Mouse (Mus musculus): ENCODE data around the gene Cab39. TPM values are rescaled to one million over a fixed set of nuclear protein-coding genes. Genes with fewer than 3 reads are reported as not detected.
A peak's percentile ranks its signal among the peaks of the same experiment; 100 is the strongest.

Gene Cab39
- polyA plus RNA-seq, 1 experiment from 2014 or later, result 42.3 TPM

GRCm38 (mm10) chr1:85898761-85899387 lies 105.6 kb downstream of the Cab39 start:
- Histone ChIP-seq H3K4me1 (ENCODE audit: control insufficient read depth, insufficient read depth, low read depth, low read length) (peaks cover 73% of the 10 kb centered on the region), H3K9me3 (ENCODE audit: control insufficient read depth, low read length) (no peaks in the 10 kb centered on the region), H3K27me3 (replicated peaks; ENCODE audit: control insufficient read depth, insufficient read depth, low read length) (no peaks in the 10 kb centered on the region), H3K9ac (ENCODE audit: low read depth, low read length) (peak overlapping the region; percentile 20), H3K27ac (ENCODE audit: low read depth, low read length) (peak overlapping the region; percentile 76), H3K4me2 (ENCODE audit: low read length) (peak overlapping the region; percentile 75), H3K36me3 (ENCODE audit: control insufficient read depth, insufficient read depth, low read length) (peaks cover 4% of the 10 kb centered on the region), H3K4me3 (ENCODE audit: low read length) (0 out of 2 replicates have a peak overlapping the region, but pooled peaks have one; percentile 14)
- WGBS, result 17% methylated on average over 12 of the region's 12 CpGs
- no peak for ATAC-seq

GRCm38 (mm10) chr1:85899388-85899761 lies 106.1 kb downstream of the Cab39 start:
- ATAC-seq, result no peak
- peak overlapping the region; percentile 2; the same call in 1 of the 2 replicates for H3K9ac ChIP-seq (ENCODE audit: low read depth, low read length)
- no peak overlapping the region for H3K4me3 ChIP-seq (ENCODE audit: low read length)

DNA sequence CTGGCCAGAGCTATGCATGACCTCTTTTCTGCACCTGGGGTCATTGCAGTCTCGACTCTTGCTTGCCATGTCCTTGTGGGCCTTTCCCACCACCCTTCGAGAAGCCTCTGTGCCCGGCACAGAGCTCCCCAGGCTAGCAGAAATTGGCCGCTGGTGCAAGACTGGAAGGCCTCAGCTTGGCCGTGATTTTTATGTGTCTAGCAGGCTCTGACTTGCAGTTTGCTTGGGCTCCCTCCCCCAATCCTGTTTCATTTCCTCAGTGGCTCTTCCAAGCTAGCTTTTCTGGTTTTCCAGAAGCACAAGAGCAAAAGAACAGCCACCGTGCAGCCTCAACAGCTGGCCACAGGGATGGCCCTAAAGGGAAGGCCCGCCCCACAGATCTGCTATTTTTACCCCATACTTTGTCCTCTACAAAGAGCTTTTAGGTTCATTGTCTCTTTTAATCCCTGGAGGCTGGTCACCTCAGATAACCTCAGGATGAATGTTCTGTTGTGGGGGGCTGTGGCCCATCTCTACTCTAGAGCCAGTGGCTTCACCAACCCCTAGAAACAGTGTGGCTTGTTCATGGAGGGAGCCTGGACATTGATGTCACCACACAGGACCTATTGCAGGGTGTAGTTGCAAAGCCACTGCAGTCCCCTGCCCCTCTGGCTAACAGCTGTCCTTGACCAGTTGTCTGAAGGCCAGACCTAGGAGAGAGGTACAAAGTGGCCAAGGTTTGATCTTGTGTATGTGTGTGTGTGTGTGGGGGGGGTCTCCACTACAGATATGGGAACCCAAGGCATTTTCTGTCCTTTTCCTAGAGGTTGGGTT lies 107.5 kb downstream of the Cab39 start:
- no peak for ATAC-seq
- peaks cover 11% of the 10 kb centered on the region for H3K36me3 ChIP-seq (ENCODE audit: control insufficient read depth, insufficient read depth, low read length)
- no peaks in the 10 kb centered on the region for H3K27me3 ChIP-seq (replicated peaks; ENCODE audit: control insufficient read depth, insufficient read depth, low read length)
- no peak overlapping the region for H3K4me3 ChIP-seq (ENCODE audit: low read length)
- H3K4me1 ChIP-seq (ENCODE audit: control insufficient read depth, insufficient read depth, low read depth, low read length), result peaks cover 69% of the 10 kb centered on the region
- whole genome bisulfite sequencing, result 69% methylated on average over 7 of the region's 7 CpGs
- H3K27ac ChIP-seq (ENCODE audit: low read depth, low read length), result peak overlapping the region; percentile 49; the same call in 1 of the 2 replicates
- no peak overlapping the region for H3K9ac ChIP-seq (ENCODE audit: low read depth, low read length)
- H3K4me2 ChIP-seq (ENCODE audit: low read length), result peak overlapping the region; percentile 7; the same call in 1 of the 2 replicates
- H3K9me3 ChIP-seq (ENCODE audit: control insufficient read depth, low read length), result no peaks in the 10 kb centered on the region

More at GRCm38 (mm10) chr1:85899388-85899761, 106.1 kb downstream of the Cab39 start:
- Histone ChIP-seq H3K27me3 (replicated peaks; ENCODE audit: control insufficient read depth, insufficient read depth, low read length) (no peaks in the 10 kb centered on the region), H3K4me1 (ENCODE audit: control insufficient read depth, insufficient read depth, low read depth, low read length) (peaks cover 71% of the 10 kb centered on the region), H3K36me3 (ENCODE audit: control insufficient read depth, insufficient read depth, low read length) (peaks cover 7% of the 10 kb centered on the region), H3K4me2 (ENCODE audit: low read length) (peak overlapping the region; percentile 75), H3K27ac (ENCODE audit: low read depth, low read length) (peak overlapping the region; percentile 76), H3K9me3 (ENCODE audit: control insufficient read depth, low read length) (no peaks in the 10 kb centered on the region)

Small RNAs within 50 kb of the gene (microRNA-seq; reads per million reads assigned to microRNA genes)
- gene Gm25472 (not detected), gene Mir8096 (not detected)

Other genes starting within 250 kb of the Cab39 start
- not detected in 2 replicates for gene G530012D18Rik, start 217.8 kb upstream of the Cab39 start, polyA plus RNA-seq (2015; fragmentation: Nextera tagmentation; extraction: Ambion mirVana)
- 0.65 and 0.95 TPM in 2 replicates for gene Sp110, start 194.6 kb upstream of the Cab39 start, polyA plus RNA-seq (2015; fragmentation: Nextera tagmentation; extraction: Ambion mirVana)
- 0.50 and 0.80 TPM in 2 replicates for gene Sp140, start 193.1 kb upstream of the Cab39 start, polyA plus RNA-seq (2015; fragmentation: Nextera tagmentation; extraction: Ambion mirVana)
- gene Sp100, start 143.5 kb upstream of the Cab39 start, polyA plus RNA-seq (2015; fragmentation: Nextera tagmentation; extraction: Ambion mirVana), result 0.45 and 1.2 TPM in 2 replicates
- gene A630001G21Rik, start 14.8 kb upstream of the Cab39 start, polyA plus RNA-seq (2015; fragmentation: Nextera tagmentation; extraction: Ambion mirVana), result 0.29 and 0.59 TPM in 2 replicates
- gene Itm2c, start 100.8 kb downstream of the Cab39 start, polyA plus RNA-seq (2015; fragmentation: Nextera tagmentation; extraction: Ambion mirVana), result 223 and 225 TPM in 2 replicates
- gene 4933407L21Rik, start 135.0 kb downstream of the Cab39 start, polyA plus RNA-seq (2015; fragmentation: Nextera tagmentation; extraction: Ambion mirVana), result 7.5 and 9.5 TPM in 2 replicates
- 0.21 TPM in 2 replicates for gene Gpr55, start 167.6 kb downstream of the Cab39 start, polyA plus RNA-seq (2015; fragmentation: Nextera tagmentation; extraction: Ambion mirVana)
- gene Spata3, start 223.4 kb downstream of the Cab39 start, polyA plus RNA-seq (2015; fragmentation: Nextera tagmentation; extraction: Ambion mirVana), result 0.56 and 0.89 TPM in 2 replicates

All from hindbrain, embryonic 16.5 days (tissue).